Mouse (Mus musculus) right cerebral cortex, adult 2 months (tissue): Measurements from ENCODE around the gene Zfp143.
"Not testable (repeated sequence)": the region's sequence is repeated elsewhere in the genome, so short reads cannot be mapped to it uniquely, and the experiment has no call there.

ENCODE experiments used
- DNase-seq, 2 experiments: peaks; one replicate each; pipeline ENCODE4 v3.0.0; 2021 to 2022; ENCODE audit warnings: low spot score in 2 of 2

Gene Zfp143

GRCm38 (mm10) chr7:110091670-110092069 lies 30.7 kb downstream of the Zfp143 start:
- peak; percentile 58 to 68 for DNase-seq

- no peak for DNase-seq
Observed at GRCm38 (mm10) chr7:110096332-110096731, 35.3 kb downstream of the Zfp143 start.

GRCm38 (mm10) chr7:110097106-110097793 lies 36.2 kb downstream of the Zfp143 start:
- DNase-seq: no peak

- DNase-seq: no peak
Observed at GRCm38 (mm10) chr7:110100854-110101253, 39.8 kb downstream of the Zfp143 start.

- DNase-seq: no peak
Observed at GRCm38 (mm10) chr7:110101266-110101665, 40.2 kb downstream of the Zfp143 start.

- DNase-seq: no peak
Observed at GRCm38 (mm10) chr7:110105041-110105440, 44.0 kb downstream of the Zfp143 start.

GRCm38 (mm10) chr7:110106633-110107032 lies 45.6 kb downstream of the Zfp143 start:
- DNase-seq: no peak

GRCm38 (mm10) chr7:110108524-110108923 lies 47.5 kb downstream of the Zfp143 start:
- not testable (repeated sequence) for DNase-seq

GRCm38 (mm10) chr7:110108967-110109610 lies 48.1 kb downstream of the Zfp143 start:
- DNase-seq: peak; percentile 36 to 37

- DNase-seq: no peak
Observed at GRCm38 (mm10) chr7:110110061-110110656, 49.1 kb downstream of the Zfp143 start.

- DNase-seq: no peak
Observed at GRCm38 (mm10) chr7:110114699-110115098, 53.7 kb downstream of the Zfp143 start.

GRCm38 (mm10) chr7:110116731-110117291 lies 55.8 kb downstream of the Zfp143 start:
- DNase-seq: no peak

GRCm38 (mm10) chr7:110118448-110118847 lies 57.4 kb downstream of the Zfp143 start:
- no peak for DNase-seq

- no peak for DNase-seq
Observed at GRCm38 (mm10) chr7:110120157-110120784, 59.3 kb downstream of the Zfp143 start.

- no peak for DNase-seq
Observed at GRCm38 (mm10) chr7:110121162-110121515, 60.1 kb downstream of the Zfp143 start.

GRCm38 (mm10) chr7:110121516-110122288 lies 60.7 kb downstream of the Zfp143 start, which contains the start of gene Wee1:
TSS of gene Wee1 (plus strand) at chr7:110122046.
- DNase-seq: peak; percentile 95 to 97

GRCm38 (mm10) chr7:110122289-110122564 lies 61.2 kb downstream of the Zfp143 start:
- DNase-seq: peak; percentile 67 to 73

- peak; percentile 37 to 61 for DNase-seq
Observed at GRCm38 (mm10) chr7:110122565-110123422, 61.8 kb downstream of the Zfp143 start.

GRCm38 (mm10) chr7:110123844-110124555 lies 63.0 kb downstream of the Zfp143 start:
- DNase-seq: no peak

GRCm38 (mm10) chr7:110128566-110128965 lies 67.5 kb downstream of the Zfp143 start:
- DNase-seq: no peak
